Comparison of ENCODE assay signal across 17 mouse cellular contexts in the genomic region with DNA sequence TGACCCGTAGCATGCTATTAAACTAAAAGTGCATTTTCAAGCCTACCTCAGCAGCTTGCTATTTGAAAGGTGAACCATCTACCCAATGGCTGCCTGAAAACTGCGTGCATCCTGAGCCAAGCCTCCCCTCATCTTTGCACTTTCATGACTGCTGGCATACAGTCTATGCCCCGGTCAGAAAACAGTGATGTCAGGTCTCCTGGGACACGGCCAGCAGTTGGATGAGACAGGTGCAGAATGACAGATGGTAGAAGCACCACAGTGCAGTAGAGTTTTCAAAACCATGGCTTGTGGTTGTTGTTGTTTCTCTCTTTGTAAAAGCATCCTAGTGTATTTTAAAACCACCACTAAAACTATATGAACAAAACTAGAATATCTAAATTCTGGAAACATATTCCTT.
DNase-seq lines count a peak whose midpoint lies in the region; ATAC-seq and TF ChIP-seq lines count a peak whose summit lies in the region.
"Had no signal": no experiment of that assay in that cellular context is flagged by ENCODE, and none has a peak within 500 bp of the region (broad histone marks: within the 10 kb centered on the region; RNA-seq: fewer than 3 reads in every experiment).

No protein-coding gene starts in this region.

- no peak overlapping the region for H3K9ac ChIP-seq in hindbrain, embryonic 16.5 days (ENCODE audit: low read depth, low read length)
- no peak overlapping the region for H3K9ac ChIP-seq in hindbrain, embryonic 14.5 days
- no peak overlapping the region for H3K9ac ChIP-seq in neural tube, embryonic 15.5 days (replicated peaks)
- H3K9ac ChIP-seq: embryonic facial prominence, embryonic 15.5 days; liver, embryonic 15.5 days; midbrain, embryonic 13.5 days had no signal

- H3K36me3 ChIP-seq in hindbrain, embryonic 16.5 days (ENCODE audit: control insufficient read depth, insufficient read depth, low read length) = no peaks in the 10 kb centered on the region
- no peaks in the 10 kb centered on the region for H3K36me3 ChIP-seq in hindbrain, embryonic 14.5 days (replicated peaks; ENCODE audit: control insufficient read depth, insufficient read depth)
- no peaks in the 10 kb centered on the region for H3K36me3 ChIP-seq in C2C12 (ENCODE audit: control insufficient read depth, insufficient read depth)
- no peaks in the 10 kb centered on the region for H3K36me3 ChIP-seq in neural tube, embryonic 15.5 days
- H3K36me3 ChIP-seq: embryonic facial prominence, embryonic 15.5 days; forebrain, embryonic 10.5 days; liver, embryonic 15.5 days; midbrain, embryonic 13.5 days had no signal

- H3K27ac ChIP-seq in hindbrain, embryonic 16.5 days (ENCODE audit: low read depth, low read length) = no peak overlapping the region
- no peak overlapping the region for H3K27ac ChIP-seq in hindbrain, embryonic 14.5 days
- H3K27ac ChIP-seq in neural tube, embryonic 15.5 days (replicated peaks) = no peak overlapping the region
- H3K27ac ChIP-seq: embryonic facial prominence, embryonic 15.5 days; forebrain, embryonic 10.5 days; liver, embryonic 15.5 days; midbrain, embryonic 13.5 days had no signal

- H3K4me1 ChIP-seq in hindbrain, embryonic 16.5 days (ENCODE audit: control insufficient read depth, insufficient read depth, low read depth, low read length) = no peaks in the 10 kb centered on the region
- H3K4me1 ChIP-seq in hindbrain, embryonic 14.5 days (replicated peaks; ENCODE audit: control insufficient read depth, insufficient read depth, low read length) = no peaks in the 10 kb centered on the region
- H3K4me1 ChIP-seq in neural tube, embryonic 15.5 days = no peaks in the 10 kb centered on the region
- H3K4me1 ChIP-seq: embryonic facial prominence, embryonic 15.5 days; forebrain, embryonic 10.5 days; liver, embryonic 15.5 days; midbrain, embryonic 13.5 days had no signal

- TF ChIP-seq CTCF in C2C12 (IDR thresholded peaks at IDR 0.05; ENCODE audit: control insufficient read depth, insufficient read depth, insufficient read length) = no peak

- H3K79me2 ChIP-seq in C2C12 (ENCODE audit: control insufficient read depth, insufficient read depth) = no peaks in the 10 kb centered on the region

- no peak for DNase-seq in hindbrain, embryonic 14.5 days (ENCODE audit: low spot score)
- peak; percentile 92 for DNase-seq in cerebellum, adult 9-11 months
- no peak for DNase-seq in liver
- DNase-seq in embryo, embryonic 10.5 days (ENCODE audit: low spot score) = no peak
- DNase-seq: kidney, adult 8-10 months; kidney, postnatal 14 days; layer of hippocampus, adult 9-11 months; retina, postnatal 1 day had no signal

- no peaks in the 10 kb centered on the region for H3K27me3 ChIP-seq in hindbrain, embryonic 16.5 days (replicated peaks; ENCODE audit: control insufficient read depth, insufficient read depth, low read length)
- no peaks in the 10 kb centered on the region for H3K27me3 ChIP-seq in hindbrain, embryonic 14.5 days (ENCODE audit: control insufficient read depth, insufficient read depth, low read length)
- no peaks in the 10 kb centered on the region for H3K27me3 ChIP-seq in C2C12 (ENCODE audit: control insufficient read depth, insufficient read depth, insufficient read length)
- H3K27me3 ChIP-seq in neural tube, embryonic 15.5 days (replicated peaks) = no peaks in the 10 kb centered on the region
- H3K27me3 ChIP-seq: embryonic facial prominence, embryonic 15.5 days; liver, embryonic 15.5 days; midbrain, embryonic 13.5 days had no signal

- H3K4me3 ChIP-seq in hindbrain, embryonic 16.5 days (ENCODE audit: low read length) = no peak overlapping the region
- H3K4me3 ChIP-seq in hindbrain, embryonic 14.5 days (replicated peaks; ENCODE audit: low read length) = no peak overlapping the region
- H3K4me3 ChIP-seq in C2C12 (ENCODE audit: insufficient read depth, poor library complexity, severe bottlenecking) = no peak overlapping the region
- no peak overlapping the region for H3K4me3 ChIP-seq in neural tube, embryonic 15.5 days (replicated peaks)
- H3K4me3 ChIP-seq: embryonic facial prominence, embryonic 15.5 days; forebrain, embryonic 10.5 days; liver, embryonic 15.5 days; midbrain, embryonic 13.5 days had no signal

- peak; percentile 63; the same call in 1 of the 2 replicates for ATAC-seq in hindbrain, embryonic 16.5 days
- no peak for ATAC-seq in hindbrain, embryonic 14.5 days (ENCODE audit: low FRiP score)
- ATAC-seq in cerebellum, adult (ENCODE audit: insufficient number of reproducible peaks, low FRiP score, low TSS enrichment) = peak; percentile 89
- ATAC-seq in neural tube, embryonic 15.5 days (ENCODE audit: low FRiP score) = no peak; the same call in 1 of the 2 replicates
- ATAC-seq: lung, postnatal 0 days; midbrain, embryonic 13.5 days had no signal

- H3K4me2 ChIP-seq in hindbrain, embryonic 16.5 days (ENCODE audit: low read length) = no peak overlapping the region
- no peak overlapping the region for H3K4me2 ChIP-seq in hindbrain, embryonic 14.5 days (replicated peaks)
- H3K4me2 ChIP-seq in neural tube, embryonic 15.5 days = no peak overlapping the region
- H3K4me2 ChIP-seq: embryonic facial prominence, embryonic 15.5 days; liver, embryonic 15.5 days; midbrain, embryonic 13.5 days had no signal

- no peaks in the 10 kb centered on the region for H3K79me3 ChIP-seq in C2C12 (ENCODE audit: low read depth)

- WGBS in hindbrain, embryonic 16.5 days = 77% methylated on average over 4 of the region's 4 CpGs
- WGBS in hindbrain, embryonic 14.5 days = 78% methylated on average over 4 of the region's 4 CpGs
- 67% methylated on average over 4 of the region's 4 CpGs for WGBS in neural tube, embryonic 15.5 days

- H3K9me3 ChIP-seq in hindbrain, embryonic 16.5 days (ENCODE audit: control insufficient read depth, low read length) = no peaks in the 10 kb centered on the region
- no peaks in the 10 kb centered on the region for H3K9me3 ChIP-seq in hindbrain, embryonic 14.5 days (ENCODE audit: control insufficient read depth, low read length)
- H3K9me3 ChIP-seq in neural tube, embryonic 15.5 days (replicated peaks) = no peaks in the 10 kb centered on the region
- H3K9me3 ChIP-seq: embryonic facial prominence, embryonic 15.5 days; forebrain, embryonic 10.5 days; liver, embryonic 15.5 days; midbrain, embryonic 13.5 days had no signal

- no peak overlapping the region for H3ac ChIP-seq in C2C12 (ENCODE audit: control insufficient read depth, insufficient read length, low read depth)

TF ChIP-seq in C2C12, 6 proteins besides CTCF, POLR2A, EP300 and RAD21:
- TF ChIP-seq MYOD1 (IDR thresholded peaks at IDR 0.05; ENCODE audit: control insufficient read depth, insufficient read length, low read depth) (peak; percentile 34), MYOG (IDR thresholded peaks at IDR 0.05; ENCODE audit: control insufficient read depth, extremely low read depth, insufficient read length) (no peak)

Comparison
In these comparisons a context has a peak if more than half of its experiments do, and no peak if none do; other contexts are left out.
1. ATAC-seq: peak in hindbrain, embryonic 16.5 days (single experiment) and cerebellum, adult (single experiment); none in hindbrain, embryonic 14.5 days (single experiment) and neural tube, embryonic 15.5 days (single experiment).